Mouse (Mus musculus): Measurements from ENCODE around the gene Lrrc8c. TPM values are rescaled to one million over a fixed set of nuclear protein-coding genes. Genes with fewer than 3 reads are reported as not detected.

Gene Lrrc8c
- total RNA-seq, 4 experiments from 2014 or later: 4.7 to 8.1 (median 5.5) TPM

GRCm38 (mm10) chr5:105593630-105594029 lies 74.4 kb downstream of the Lrrc8c start:
- no peak for DNase-seq (ENCODE audit: low spot score in 2 of 2)

GRCm38 (mm10) chr5:105598866-105599265 lies 79.7 kb downstream of the Lrrc8c start:
- no peak for DNase-seq (ENCODE audit: low spot score in 2 of 2)

GRCm38 (mm10) chr5:105599315-105599714 lies 80.1 kb downstream of the Lrrc8c start:
- DNase-seq (ENCODE audit: low spot score in 2 of 2): no peak

GRCm38 (mm10) chr5:105600998-105601397 lies 81.8 kb downstream of the Lrrc8c start:
- DNase-seq (ENCODE audit: low spot score in 2 of 2): no peak

GRCm38 (mm10) chr5:105602585-105602984 lies 83.4 kb downstream of the Lrrc8c start:
- DNase-seq (ENCODE audit: low spot score in 2 of 2): no peak

- DNase-seq (ENCODE audit: low spot score in 2 of 2): no peak
Observed at GRCm38 (mm10) chr5:105605736-105606135, 86.5 kb downstream of the Lrrc8c start.

GRCm38 (mm10) chr5:105609683-105610082 lies 90.5 kb downstream of the Lrrc8c start:
- DNase-seq (ENCODE audit: low spot score in 2 of 2): no peak

GRCm38 (mm10) chr5:105613002-105613401 lies 93.8 kb downstream of the Lrrc8c start:
- no peak for DNase-seq (ENCODE audit: low spot score in 2 of 2)

GRCm38 (mm10) chr5:105614000-105614399 lies 94.8 kb downstream of the Lrrc8c start:
- DNase-seq (ENCODE audit: low spot score in 2 of 2): no peak

GRCm38 (mm10) chr5:105614682-105615434 lies 95.7 kb downstream of the Lrrc8c start:
- DNase-seq (ENCODE audit: low spot score in 2 of 2): no peak

- DNase-seq (ENCODE audit: low spot score in 2 of 2): no peak
Observed at GRCm38 (mm10) chr5:105615871-105616454, 96.8 kb downstream of the Lrrc8c start.

GRCm38 (mm10) chr5:105616538-105616937 lies 97.3 kb downstream of the Lrrc8c start:
- DNase-seq (ENCODE audit: low spot score in 2 of 2): no peak

GRCm38 (mm10) chr5:105618510-105618909 lies 99.3 kb downstream of the Lrrc8c start:
- no peak for DNase-seq (ENCODE audit: low spot score in 2 of 2)

- DNase-seq (ENCODE audit: low spot score in 2 of 2): no peak
Observed at GRCm38 (mm10) chr5:105619666-105620065, 100.5 kb downstream of the Lrrc8c start.

GRCm38 (mm10) chr5:105620505-105621116 lies 101.4 kb downstream of the Lrrc8c start:
- DNase-seq (ENCODE audit: low spot score in 2 of 2): peak; percentile 54 to 60

GRCm38 (mm10) chr5:105623074-105623713 lies 104.0 kb downstream of the Lrrc8c start:
- no peak for DNase-seq (ENCODE audit: low spot score in 2 of 2)

- DNase-seq (ENCODE audit: low spot score in 2 of 2): no peak
Observed at GRCm38 (mm10) chr5:105624257-105624656, 105.1 kb downstream of the Lrrc8c start.

- DNase-seq (ENCODE audit: low spot score in 2 of 2): no peak
Observed at GRCm38 (mm10) chr5:105625504-105626150, 106.4 kb downstream of the Lrrc8c start.

- DNase-seq (ENCODE audit: low spot score in 2 of 2): no peak
Observed at GRCm38 (mm10) chr5:105626355-105626754, 107.2 kb downstream of the Lrrc8c start.

GRCm38 (mm10) chr5:105627093-105627492 lies 107.9 kb downstream of the Lrrc8c start:
- DNase-seq (ENCODE audit: low spot score in 2 of 2): no peak

GRCm38 (mm10) chr5:105629955-105630354 lies 110.8 kb downstream of the Lrrc8c start:
- no peak for DNase-seq (ENCODE audit: low spot score in 2 of 2)

- DNase-seq (ENCODE audit: low spot score in 2 of 2): no peak
Observed at GRCm38 (mm10) chr5:105632066-105632465, 112.9 kb downstream of the Lrrc8c start.

Measured in gastrocnemius, adult 8-10 months (tissue).